Mouse (Mus musculus) hindbrain, postnatal 0 days (tissue): Measurements from ENCODE around the gene 1110008P14Rik. TPM values are rescaled to one million over a fixed set of nuclear protein-coding genes. Genes with fewer than 3 reads are reported as not detected.

ENCODE experiments used
- ATAC-seq: fragments of 200-750 bp; cut with Nextera tagmentation; 2 replicates; pipeline ENCODE4 v1.8.0; 2017; ENCODE audit warnings: mild to moderate bottlenecking, moderate TSS enrichment, moderate library complexity
- DNase-seq: peaks from one replicate; pipeline ENCODE4 v3.0.0-alpha.2; 2015; ENCODE audit warnings: low spot score
- H3K27ac ChIP-seq: fragments of 300-500 bp; sonication (generic); 2 replicates; pipeline ENCODE4 v1.5.1; 2014; ENCODE audit warnings: mild to moderate bottlenecking
- H3K27me3 ChIP-seq: fragments of 300-500 bp; sonication (generic); 2 replicates; pipeline ENCODE4 v1.6.1; 2014; ENCODE audit warnings: low read length, mixed read lengths; ENCODE audit not compliant: insufficient read depth
- H3K36me3 ChIP-seq: fragments of 300-500 bp; sonication (generic); 2 replicates; pipeline ENCODE4 v1.6.1; 2014; ENCODE audit warnings: low read length, mixed read lengths; ENCODE audit not compliant: insufficient read depth
- H3K4me1 ChIP-seq: fragments of 300-500 bp; sonication (generic); 2 replicates; pipeline ENCODE4 v1.6.1; 2014; ENCODE audit warnings: antibody characterized with exemption, low read length, mixed read lengths; ENCODE audit not compliant: insufficient read depth
- H3K4me2 ChIP-seq: fragments of 300-500 bp; sonication (generic); 2 replicates; pipeline ENCODE4 v1.6.1; 2014; ENCODE audit warnings: low read depth, mild to moderate bottlenecking, low read length, moderate library complexity, mixed read lengths
- H3K4me3 ChIP-seq: fragments of 300-500 bp; sonication (generic); 2 replicates; pipeline ENCODE4 v1.5.1; 2014; ENCODE audit warnings: low read length
- H3K9ac ChIP-seq: fragments of 300-500 bp; sonication (generic); replicated peaks from 2 replicates; pipeline ENCODE4 v1.6.1; 2014; ENCODE audit warnings: mild to moderate bottlenecking, low read length, moderate library complexity, mixed read lengths
- H3K9me3 ChIP-seq: fragments of 300-500 bp; sonication (generic); 2 replicates; pipeline ENCODE4 v1.6.1; 2016; ENCODE audit warnings: low read length, mixed read lengths
- CTCF ChIP-seq: IDR thresholded peaks from 2 replicates; pipeline ENCODE4 v1.5.1; 2016; ENCODE audit warnings: antibody characterized with exemption, control low read depth, low read depth
- WGBS: fragments of 180-500 bp; shearing (Covaris S2); extraction: QIAGEN DNeasy Blood & Tissue Kit; methylation state at CpG from one replicate; pipeline ENCODE4 v1.1.7; 2014; 5-methylcytosine and 5-hydroxymethylcytosine counted together
- polyA plus RNA-seq: library from polyadenylated mRNA; unstranded; fragments of >200 nt; fragmentation: Nextera tagmentation; extraction: Ambion mirVana; gene quantifications from 2 replicates; pipeline ENCODE4 v1.2.1, GENCODE M21; 2015
- total RNA-seq: library from RNA; depleted of rRNA; stranded (reverse); fragments of >200 nt; gene quantifications from 2 replicates; pipeline ENCODE4 v1.2.3, GENCODE M21; 2014

The 1110008P14Rik gene
- total and polyA plus RNA-seq, 2 experiments from 2014 or later = 220 to 458 TPM

DNA sequence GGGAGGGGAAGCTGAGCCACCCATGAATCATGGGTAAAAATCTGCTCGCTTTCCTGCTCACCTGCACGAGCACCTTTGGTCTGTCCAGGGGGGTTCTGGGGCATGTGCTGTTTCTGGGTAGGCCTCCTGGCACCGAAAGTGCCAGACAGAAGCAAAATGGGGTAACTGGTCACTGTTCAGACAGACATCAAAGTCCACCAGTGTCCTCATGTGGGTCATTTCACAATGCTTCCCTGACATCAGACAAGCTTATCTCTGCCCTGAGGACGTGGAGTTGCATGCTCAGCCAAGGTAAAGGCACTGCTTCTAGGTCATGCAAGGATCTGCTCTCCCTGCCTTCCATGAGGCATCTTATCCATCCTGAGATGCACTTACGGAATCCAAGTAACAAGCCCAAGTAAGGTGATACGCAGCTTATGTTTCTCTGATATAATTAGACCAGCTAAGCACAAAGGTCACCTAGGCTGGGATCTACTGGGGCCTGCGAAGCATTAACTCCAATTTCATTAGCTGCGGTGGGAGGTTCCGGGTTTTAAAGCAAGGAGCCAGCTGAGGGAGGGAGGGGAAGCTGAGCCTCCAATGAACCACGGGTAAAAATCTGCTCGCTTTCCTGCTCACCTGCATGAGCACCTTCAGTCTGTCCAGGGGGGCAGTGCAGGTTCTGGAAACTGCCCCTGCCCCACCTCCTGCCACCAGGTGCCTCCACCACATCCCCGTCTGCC, 36.9 kb upstream of the 1110008P14Rik start:
- Histone ChIP-seq H3K9me3 (no peaks in the 10 kb centered on the region), H3K9ac (no peak overlapping the region), H3K4me2 (no peak overlapping the region), H3K27me3 (no peaks in the 10 kb centered on the region), H3K4me1 (peaks cover 6% of the 10 kb centered on the region; the same call in 1 of the 2 replicates), H3K4me3 (no peak overlapping the region), H3K36me3 (peaks cover 75% of the 10 kb centered on the region), H3K27ac (no peak overlapping the region)
- DNase-seq (no peak), ATAC-seq (no peak)
- 90% methylated on average over 12 of the region's 12 CpGs for WGBS
- TF ChIP-seq CTCF = no peak

- ATAC-seq (no peak), DNase-seq (no peak)
- H3K9ac ChIP-seq = no peak overlapping the region
- peaks cover 75% of the 10 kb centered on the region for H3K36me3 ChIP-seq
- no peaks in the 10 kb centered on the region for H3K27me3 ChIP-seq
- H3K4me1 ChIP-seq = no peaks in the 10 kb centered on the region; the same call in 1 of the 2 replicates
- H3K9me3 ChIP-seq = no peaks in the 10 kb centered on the region
- no peak overlapping the region for H3K27ac ChIP-seq
- no peak overlapping the region for H3K4me2 ChIP-seq
- no peak for TF ChIP-seq CTCF
- WGBS = 90% methylated on average over 8 of the region's 8 CpGs
- H3K4me3 ChIP-seq = no peak overlapping the region
These were observed 35.7 kb upstream of the 1110008P14Rik start for GRCm38 (mm10) chr2:32417486-32417885.

DNA sequence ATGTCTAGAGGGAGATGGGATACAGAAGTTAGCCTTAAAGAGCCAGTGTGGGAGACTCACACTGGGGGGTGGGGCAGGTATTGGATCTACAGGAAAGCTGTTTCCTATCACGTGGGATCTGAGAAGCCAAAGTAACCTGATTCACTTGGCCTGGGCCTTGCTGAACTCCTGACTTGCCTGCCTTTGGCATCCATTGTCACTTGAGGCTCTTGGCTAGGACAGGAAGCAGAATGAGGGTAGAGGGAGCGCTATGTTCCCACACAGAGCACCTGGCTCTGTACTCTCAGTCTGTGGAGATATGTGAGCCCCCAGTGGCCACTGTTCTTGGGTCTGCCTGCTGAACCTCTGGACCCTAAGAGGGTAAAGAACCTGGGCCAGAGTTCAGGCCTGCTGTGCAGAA, 34.8 kb upstream of the 1110008P14Rik start:
- no peak overlapping the region for H3K9ac ChIP-seq
- H3K4me3 ChIP-seq = no peak overlapping the region
- H3K9me3 ChIP-seq = no peaks in the 10 kb centered on the region
- no peaks in the 10 kb centered on the region for H3K27me3 ChIP-seq
- H3K27ac ChIP-seq = no peak overlapping the region
- H3K4me2 ChIP-seq = no peak overlapping the region
- ATAC-seq (no peak), DNase-seq (no peak)
- no peaks in the 10 kb centered on the region for H3K4me1 ChIP-seq
- no peak for TF ChIP-seq CTCF
- H3K36me3 ChIP-seq = peaks cover 75% of the 10 kb centered on the region
- WGBS = 90% methylated on average over 2 of the region's 2 CpGs

GRCm38 (mm10) chr2:32415801-32416200, 34.1 kb upstream of the 1110008P14Rik start:
- Histone ChIP-seq H3K4me1 (no peaks in the 10 kb centered on the region), H3K27me3 (no peaks in the 10 kb centered on the region), H3K4me2 (no peak overlapping the region), H3K27ac (no peak overlapping the region), H3K9ac (no peak overlapping the region), H3K36me3 (peaks cover 68% of the 10 kb centered on the region), H3K4me3 (no peak overlapping the region), H3K9me3 (no peaks in the 10 kb centered on the region)
- no peak for ATAC-seq
- DNase-seq = no peak
- WGBS = 96% methylated on average over 12 of the region's 12 CpGs
- TF ChIP-seq CTCF = no peak

DNA sequence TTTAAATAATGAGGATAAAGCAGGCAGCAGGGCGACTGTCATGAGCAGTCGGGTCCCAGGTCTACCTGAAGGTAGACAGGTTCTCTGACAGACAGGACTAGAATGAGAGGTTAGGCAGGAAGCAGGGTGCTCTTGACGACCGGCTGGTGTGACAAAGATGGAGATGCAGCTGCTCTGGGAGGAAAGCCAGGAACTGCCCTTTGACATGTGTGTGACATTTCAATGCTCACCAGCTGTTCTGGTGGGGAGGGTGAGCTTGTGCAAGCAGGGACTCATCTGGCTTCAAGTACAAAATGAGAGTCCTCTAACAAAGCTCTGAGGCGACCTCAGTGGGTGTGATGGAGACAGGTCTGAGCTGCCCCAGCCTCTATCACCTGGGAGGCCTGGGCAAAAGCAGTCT, 32.2 kb upstream of the 1110008P14Rik start:
- Histone ChIP-seq H3K4me3 (no peak overlapping the region), H3K4me2 (no peak overlapping the region), H3K9me3 (no peaks in the 10 kb centered on the region), H3K27me3 (no peaks in the 10 kb centered on the region), H3K9ac (no peak overlapping the region), H3K27ac (no peak overlapping the region), H3K36me3 (peaks cover 50% of the 10 kb centered on the region), H3K4me1 (no peaks in the 10 kb centered on the region)
- WGBS = 54% methylated on average over 5 of the region's 5 CpGs
- DNase-seq (no peak), ATAC-seq (no peak)
- no peak for TF ChIP-seq CTCF

DNA sequence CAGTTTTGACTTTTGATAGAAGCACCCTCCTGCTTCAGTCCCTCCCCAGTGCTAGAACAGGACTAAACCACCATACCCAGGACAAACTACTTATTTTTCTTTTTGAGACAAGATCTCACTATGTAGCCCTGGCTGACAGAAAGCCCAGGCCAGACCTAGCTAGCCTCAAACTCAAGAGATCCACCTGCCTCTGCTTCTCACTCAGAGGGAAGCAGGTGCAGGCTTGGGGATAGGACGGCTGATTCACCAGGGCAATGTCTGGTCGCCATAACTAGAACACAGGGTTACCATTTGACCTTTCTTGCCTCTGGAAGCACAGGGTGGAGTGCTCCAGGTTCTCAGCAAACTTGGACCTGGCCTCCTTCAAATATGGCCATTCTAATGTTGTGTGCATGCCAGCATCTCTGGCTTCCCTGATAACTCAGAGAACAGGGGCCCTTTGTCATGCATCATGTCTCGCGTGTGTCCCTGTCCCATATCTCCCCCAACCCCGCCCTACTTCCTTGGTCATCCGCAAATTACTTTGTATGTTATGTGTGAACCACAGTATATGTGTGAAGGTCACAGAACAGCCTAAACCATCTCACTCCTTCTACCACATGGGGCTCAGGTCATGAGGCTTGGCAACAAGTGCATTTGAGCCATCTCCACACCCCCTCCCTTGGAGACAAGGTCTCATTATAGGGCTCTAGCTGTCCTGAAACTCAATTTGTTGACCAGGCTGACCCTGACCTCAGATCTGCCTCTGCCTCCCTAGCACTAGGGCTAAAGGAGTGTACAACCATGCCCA, 31.2 kb upstream of the 1110008P14Rik start:
- no peak for ATAC-seq
- H3K4me1 ChIP-seq = no peaks in the 10 kb centered on the region

GRCm38 (mm10) chr2:32411407-32411806, 29.7 kb upstream of the 1110008P14Rik start:
- H3K9ac ChIP-seq = no peak overlapping the region
- H3K27me3 ChIP-seq = no peaks in the 10 kb centered on the region
- no peak for ATAC-seq
- no peaks in the 10 kb centered on the region for H3K9me3 ChIP-seq
- no peak for DNase-seq
- no peak overlapping the region for H3K4me2 ChIP-seq
- WGBS = 77% methylated on average over 7 of the region's 7 CpGs
- H3K4me3 ChIP-seq = no peak overlapping the region
- H3K36me3 ChIP-seq = peaks cover 25% of the 10 kb centered on the region
- no peak for TF ChIP-seq CTCF
- no peaks in the 10 kb centered on the region for H3K4me1 ChIP-seq
- H3K27ac ChIP-seq = no peak overlapping the region

More for the DNA sequence above, 31.2 kb upstream of the 1110008P14Rik start:
- no peaks in the 10 kb centered on the region for H3K9me3 ChIP-seq
- H3K4me3 ChIP-seq = no peak overlapping the region
- H3K9ac ChIP-seq = no peak overlapping the region
- no peak for DNase-seq
- WGBS = 90% methylated on average over 6 of the region's 6 CpGs
- H3K4me2 ChIP-seq = no peak overlapping the region
- H3K27me3 ChIP-seq = no peaks in the 10 kb centered on the region
- no peak overlapping the region for H3K27ac ChIP-seq
- TF ChIP-seq CTCF = no peak
- peaks cover 40% of the 10 kb centered on the region for H3K36me3 ChIP-seq
